Mouse (Mus musculus) neural tube, embryonic 14.5 days (tissue): Measurements from ENCODE around the gene Dhrs11. TPM values are rescaled to one million over a fixed set of nuclear protein-coding genes. Genes with fewer than 3 reads are reported as not detected.

Source experiments
- ATAC-seq: fragments of 200-750 bp; cut with Nextera tagmentation; 2 replicates; pipeline ENCODE4 v1.8.0; 2017; ENCODE audit warnings: low read depth, mild to moderate bottlenecking, moderate TSS enrichment, moderate library complexity
- H3K27ac ChIP-seq: fragments of 300-500 bp; sonication (generic); 2 replicates; pipeline ENCODE4 v1.5.1; 2014; ENCODE audit warnings: low read depth, mild to moderate bottlenecking, control low read depth, low read length, moderate library complexity, mixed read lengths
- H3K27me3 ChIP-seq: fragments of 300-500 bp; sonication (generic); 2 replicates; pipeline ENCODE4 v1.6.1; 2014; ENCODE audit warnings: low read length; ENCODE audit not compliant: control insufficient read depth, insufficient read depth
- H3K36me3 ChIP-seq: fragments of 300-500 bp; sonication (generic); 2 replicates; pipeline ENCODE4 v1.6.1; 2014; ENCODE audit warnings: low read length, mixed read lengths; ENCODE audit not compliant: control insufficient read depth, insufficient read depth
- H3K4me1 ChIP-seq: fragments of 300-500 bp; sonication (generic); 2 replicates; pipeline ENCODE4 v1.6.1; 2014; ENCODE audit warnings: low read length; ENCODE audit not compliant: control insufficient read depth, insufficient read depth
- H3K4me2 ChIP-seq: fragments of 300-500 bp; sonication (generic); 2 replicates; pipeline ENCODE4 v1.6.1; 2014; ENCODE audit warnings: mild to moderate bottlenecking, low read depth, low read length, control low read depth
- H3K4me3 ChIP-seq: fragments of 300-500 bp; sonication (generic); 2 replicates; pipeline ENCODE4 v1.5.1; 2014; ENCODE audit warnings: low read depth, low read length, control low read depth, mixed read lengths
- H3K9ac ChIP-seq: fragments of 300-500 bp; sonication (generic); replicated peaks from 2 replicates; pipeline ENCODE4 v1.6.1; 2014; ENCODE audit warnings: low read depth, mild to moderate bottlenecking, control low read depth, low read length, mixed read lengths
- H3K9me3 ChIP-seq: fragments of 300-500 bp; sonication (generic); 2 replicates; pipeline ENCODE4 v1.6.1; 2016; ENCODE audit warnings: low read length; ENCODE audit not compliant: control insufficient read depth
- WGBS: fragments of 180-500 bp; shearing (Covaris S2); extraction: QIAGEN DNeasy Blood & Tissue Kit; methylation state at CpG from one replicate; pipeline ENCODE4 v1.1.7; 2014; 5-methylcytosine and 5-hydroxymethylcytosine counted together
- polyA plus RNA-seq: library from polyadenylated mRNA; unstranded; fragments of >200 nt; fragmentation: Nextera tagmentation; extraction: Ambion mirVana; gene quantifications from 2 replicates; pipeline ENCODE4 v1.2.1, GENCODE M21; 2014

The Dhrs11 gene
- polyA plus RNA-seq, 1 experiment from 2014 or later: 9.9 TPM

GRCm38 (mm10) chr11:84826185-84826584, 2.6 kb downstream of the Dhrs11 start:
- WGBS: 65% methylated on average over 3 of the region's 3 CpGs

GRCm38 (mm10) chr11:84825261-84825807, 3.5 kb downstream of the Dhrs11 start:
- Histone ChIP-seq H3K36me3 (no peaks in the 10 kb centered on the region), H3K27me3 (no peaks in the 10 kb centered on the region), H3K4me2 (no peak overlapping the region), H3K27ac (no peak overlapping the region), H3K4me3 (no peak overlapping the region), H3K9ac (no peak overlapping the region), H3K9me3 (no peaks in the 10 kb centered on the region), H3K4me1 (no peaks in the 10 kb centered on the region)
- no peak for ATAC-seq
- whole genome bisulfite sequencing: 91% methylated on average over 10 of the region's 10 CpGs

More at GRCm38 (mm10) chr11:84826185-84826584, 2.6 kb downstream of the Dhrs11 start:
- no peak for ATAC-seq
- Histone ChIP-seq H3K4me1 (no peaks in the 10 kb centered on the region), H3K27ac (no peak overlapping the region), H3K4me2 (no peak overlapping the region), H3K4me3 (no peak overlapping the region), H3K36me3 (no peaks in the 10 kb centered on the region), H3K9ac (no peak overlapping the region), H3K27me3 (no peaks in the 10 kb centered on the region), H3K9me3 (no peaks in the 10 kb centered on the region)

GRCm38 (mm10) chr11:84823484-84823897, 5.3 kb downstream of the Dhrs11 start:
- Histone ChIP-seq H3K9ac (no peak overlapping the region), H3K4me3 (no peak overlapping the region), H3K4me2 (no peak overlapping the region), H3K4me1 (no peaks in the 10 kb centered on the region), H3K27ac (no peak overlapping the region), H3K36me3 (no peaks in the 10 kb centered on the region), H3K27me3 (no peaks in the 10 kb centered on the region), H3K9me3 (no peaks in the 10 kb centered on the region)
- WGBS: 76% methylated on average over 10 of the region's 10 CpGs
- no peak for ATAC-seq

GRCm38 (mm10) chr11:84822487-84822886, 6.3 kb downstream of the Dhrs11 start:
- Histone ChIP-seq H3K4me3 (no peak overlapping the region), H3K27me3 (no peaks in the 10 kb centered on the region), H3K27ac (no peak overlapping the region), H3K4me2 (no peak overlapping the region), H3K9ac (no peak overlapping the region), H3K4me1 (no peaks in the 10 kb centered on the region), H3K36me3 (no peaks in the 10 kb centered on the region), H3K9me3 (no peaks in the 10 kb centered on the region)
- 81% methylated on average over 5 of the region's 5 CpGs for WGBS
- no peak for ATAC-seq

- ATAC-seq: no peak
- Histone ChIP-seq H3K9me3 (no peaks in the 10 kb centered on the region), H3K27ac (no peak overlapping the region), H3K36me3 (no peaks in the 10 kb centered on the region), H3K27me3 (no peaks in the 10 kb centered on the region), H3K4me1 (no peaks in the 10 kb centered on the region), H3K4me3 (no peak overlapping the region), H3K4me2 (no peak overlapping the region), H3K9ac (no peak overlapping the region)
- WGBS: 93% methylated on average over 9 of the region's 9 CpGs
Measured at GRCm38 (mm10) chr11:84821131-84821770, 7.5 kb downstream of the Dhrs11 start.

- Histone ChIP-seq H3K4me1 (no peaks in the 10 kb centered on the region), H3K9me3 (no peaks in the 10 kb centered on the region), H3K9ac (peak within 1 kb of the TSS; percentile 67), H3K27me3 (no peaks in the 10 kb centered on the region), H3K4me3 (peak within 1 kb of the TSS; percentile 62), H3K27ac (peak within 1 kb of the TSS; percentile 4; the same call in 1 of the 2 replicates), H3K36me3 (no peaks in the 10 kb centered on the region), H3K4me2 (peak within 1 kb of the TSS; percentile 80)
- ATAC-seq: peak; percentile 85
- under 1% methylated on average over 55 of the region's 55 CpGs for WGBS
Measured at GRCm38 (mm10) chr11:84818961-84819692, 9.7 kb downstream of the Dhrs11 start, which contains the start of gene Mrm1. TSS of gene Mrm1 (minus strand) at chr11:84819515.

GRCm38 (mm10) chr11:84818085-84818960, 10.5 kb downstream of the Dhrs11 start:
- no peaks in the 10 kb centered on the region for H3K36me3 ChIP-seq
- H3K4me2 ChIP-seq: peak overlapping the region; percentile 80
- 0% methylated on average over 39 of the region's 39 CpGs for WGBS
- H3K27ac ChIP-seq: peak overlapping the region; percentile 4; the same call in 1 of the 2 replicates
- H3K27me3 ChIP-seq: no peaks in the 10 kb centered on the region
- peak overlapping the region; percentile 62 for H3K4me3 ChIP-seq
- no peaks in the 10 kb centered on the region for H3K4me1 ChIP-seq
- H3K9ac ChIP-seq: peak overlapping the region; percentile 67
- no peaks in the 10 kb centered on the region for H3K9me3 ChIP-seq
- ATAC-seq: peak; percentile 55; the same call in 1 of the 2 replicates

GRCm38 (mm10) chr11:84817362-84817761, 11.4 kb downstream of the Dhrs11 start:
- no peak overlapping the region for H3K4me3 ChIP-seq
- H3K27ac ChIP-seq: no peak overlapping the region
- H3K9me3 ChIP-seq: no peaks in the 10 kb centered on the region
- H3K27me3 ChIP-seq: no peaks in the 10 kb centered on the region
- no peaks in the 10 kb centered on the region for H3K36me3 ChIP-seq
- 80% methylated on average over 6 of the region's 6 CpGs for WGBS
- ATAC-seq: no peak
- H3K4me2 ChIP-seq: no peak overlapping the region
- H3K4me1 ChIP-seq: no peaks in the 10 kb centered on the region
- H3K9ac ChIP-seq: no peak overlapping the region
